Mouse (Mus musculus): ENCODE results near the gene Ptprz1.
"Not testable (repeated sequence)": the region's sequence is repeated elsewhere in the genome, so short reads cannot be mapped to it uniquely, and the experiment has no call there.

DNA sequence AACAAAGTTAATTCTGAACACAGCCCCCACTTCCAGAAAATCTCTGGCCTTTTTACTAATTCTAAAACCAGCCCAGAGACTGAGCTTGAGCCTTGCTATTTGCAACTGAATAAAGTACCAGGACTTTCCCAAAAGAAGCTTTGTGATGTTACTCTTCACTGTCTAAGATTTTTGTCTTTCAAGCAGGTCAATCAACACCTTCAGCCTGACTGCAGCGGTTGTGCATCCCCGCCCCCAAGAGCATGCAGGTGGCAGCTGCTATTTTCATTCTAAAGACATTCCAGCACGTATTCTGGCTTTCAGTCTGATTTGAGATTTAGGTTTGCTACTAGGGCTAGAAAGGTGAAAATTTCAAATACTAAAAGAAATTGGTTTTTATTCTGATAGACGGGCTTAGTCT lies 214.0 kb downstream of the Ptprz1 start:
- TF ChIP-seq ZNF384 (IDR thresholded peaks at IDR 0.05; ENCODE audit: low read depth, low read length); HCFC1 (IDR thresholded peaks at IDR 0.05; ENCODE audit: borderline replicate concordance, insufficient read depth, low read length); MAFK (IDR thresholded peaks at IDR 0.05; ENCODE audit: insufficient read depth, low read depth, low read length); ZC3H11A (IDR thresholded peaks at IDR 0.05; ENCODE audit: borderline replicate concordance, low read depth, low read length): not testable (repeated sequence)
